In genomic region chr5:20913372-20914275, GRCm38 (mm10) we compare ENCODE assay signal across 9 mouse cellular contexts. TPM values are rescaled to one million over a fixed set of nuclear protein-coding genes. Genes with fewer than 3 reads are reported as not detected.
DNase-seq lines count a peak whose midpoint lies in the region; ATAC-seq and TF ChIP-seq lines count a peak whose summit lies in the region.
"Had no signal": no experiment of that assay in that cellular context is flagged by ENCODE, and none has a peak within 500 bp of the region (broad histone marks: within the 10 kb centered on the region; RNA-seq: fewer than 3 reads in every experiment).

No protein-coding gene starts in this region.

- no peaks in the 10 kb centered on the region for H3K9me3 ChIP-seq in heart, postnatal 0 days (replicated peaks; ENCODE audit: control insufficient read depth, low read length)
- no peaks in the 10 kb centered on the region for H3K9me3 ChIP-seq in liver, embryonic 11.5 days (ENCODE audit: control insufficient read depth, low read length)

- no peak overlapping the region for H3K9ac ChIP-seq in heart, postnatal 0 days (replicated peaks; ENCODE audit: low read depth, low read length)
- no peak overlapping the region for H3K9ac ChIP-seq in liver, embryonic 11.5 days (ENCODE audit: low read depth, low read length)

- H3K27me3 ChIP-seq in heart, postnatal 0 days (ENCODE audit: control insufficient read depth, insufficient read depth, low read length) = no peaks in the 10 kb centered on the region
- no peaks in the 10 kb centered on the region for H3K27me3 ChIP-seq in liver, embryonic 11.5 days (replicated peaks; ENCODE audit: control insufficient read depth, insufficient read depth, low read length)

- H3K4me1 ChIP-seq in heart, postnatal 0 days (ENCODE audit: control insufficient read depth, insufficient read depth) = no peaks in the 10 kb centered on the region
- H3K4me1 ChIP-seq in liver, embryonic 11.5 days (replicated peaks; ENCODE audit: control insufficient read depth, insufficient read depth, low read length) = no peaks in the 10 kb centered on the region

- peak; percentile 20 for ATAC-seq in heart, postnatal 0 days (ENCODE audit: insufficient read depth, low read depth)
- ATAC-seq in liver, embryonic 11.5 days (replicated peaks; ENCODE audit: low FRiP score) = peak; percentile 25; the same call in 1 of the 2 replicates

- no peak overlapping the region for H3K4me2 ChIP-seq in heart, postnatal 0 days (ENCODE audit: low read depth, low read length)
- no peak overlapping the region for H3K4me2 ChIP-seq in liver, embryonic 11.5 days

- no peaks in the 10 kb centered on the region for H3K36me3 ChIP-seq in heart, postnatal 0 days (replicated peaks; ENCODE audit: control insufficient read depth, insufficient read depth, low read length)
- H3K36me3 ChIP-seq in liver, embryonic 11.5 days (ENCODE audit: control insufficient read depth, insufficient read depth, low read length) = no peaks in the 10 kb centered on the region

- 65% methylated on average over 11 of the region's 11 CpGs for WGBS in heart, postnatal 0 days
- 83% methylated on average over 11 of the region's 11 CpGs for WGBS in liver, embryonic 11.5 days

- peak; percentile 87 for DNase-seq in CD4-positive, CD25-positive, alpha-beta regulatory T cell, adult 2 months (ENCODE audit: low read depth, low spot score)
- peak; percentile 62 for DNase-seq in adrenal gland, adult 2 months
- DNase-seq in embryo, embryonic 11 days = peak; percentile 74
- DNase-seq in heart, postnatal 0 days (ENCODE audit: low spot score) = peak; percentile 29
- peak; percentile 84 for DNase-seq in kidney, postnatal 10 days
- DNase-seq in liver, embryonic 11.5 days (ENCODE audit: low spot score) = no peak
- DNase-seq in neural tube, embryonic 10.5 days (ENCODE audit: extremely low spot score, low spot score) = peak; percentile 58
- DNase-seq in thymus, postnatal 10 days (ENCODE audit: low spot score in 2 of 2) = peak; percentile 32 to 74

- no peak overlapping the region for H3K4me3 ChIP-seq in heart, postnatal 0 days (ENCODE audit: low read depth, low read length)
- no peak overlapping the region for H3K4me3 ChIP-seq in liver, embryonic 11.5 days (ENCODE audit: low read depth, low read length)
- H3K4me3 ChIP-seq: erythroblast, embryonic 14.5 days had no signal

- no peak overlapping the region for H3K27ac ChIP-seq in heart, postnatal 0 days (ENCODE audit: low read depth)
- no peak overlapping the region for H3K27ac ChIP-seq in liver, embryonic 11.5 days (ENCODE audit: low read depth, low read length)

- no peak for TF ChIP-seq EP300 in heart, postnatal 0 days (IDR thresholded peaks at IDR 0.05; ENCODE audit: low read depth)

- TF ChIP-seq CTCF in heart, postnatal 0 days (IDR thresholded peaks at IDR 0.05; ENCODE audit: low read depth) = peak; percentile 74

RNA-seq across cellular contexts. Expression of gene Tmem60, which starts 31.6 kb away (rescaled TPM):
- 10 to 100 TPM; 17.3 to 21.4 TPM for total RNA-seq in adrenal gland, adult 2 months (2021)
- polyA plus RNA-seq in adrenal gland, adult 2 months (2012; rRNA removed) = 2.1 and 3.0 TPM in 2 replicates
- 5.8 and 8.4 TPM in 2 replicates for total RNA-seq in heart, postnatal 0 days (2014; rRNA removed; ENCODE audit: low replicate concordance)
- 57.5 and 61.5 TPM in 2 replicates for polyA plus RNA-seq in heart, postnatal 0 days (2015; fragmentation: Nextera tagmentation; extraction: Ambion mirVana)
- 48.0 and 55.4 TPM in 2 replicates for polyA plus RNA-seq in liver, embryonic 11.5 days (2014; fragmentation: Nextera tagmentation; extraction: Ambion mirVana)

RNA-seq across cellular contexts. Expression of gene Phtf2, which starts 31.7 kb away (rescaled TPM):
- total RNA-seq in adrenal gland, adult 2 months (2021) = 10 to 100 TPM in 1 of 2 experiments, 1 to 10 TPM in 1; 9.0 to 11.0 TPM
- 0.52 and 0.56 TPM in 2 replicates for polyA plus RNA-seq in adrenal gland, adult 2 months (2012; rRNA removed)
- total RNA-seq in heart, postnatal 0 days (2014; rRNA removed; ENCODE audit: low replicate concordance) = 38.1 and 50.9 TPM in 2 replicates
- 33.5 and 39.2 TPM in 2 replicates for polyA plus RNA-seq in heart, postnatal 0 days (2015; fragmentation: Nextera tagmentation; extraction: Ambion mirVana)
- polyA plus RNA-seq in liver, embryonic 11.5 days (2014; fragmentation: Nextera tagmentation; extraction: Ambion mirVana) = 17.0 and 18.2 TPM in 2 replicates

RNA-seq across cellular contexts. Expression of gene Rsbn1l, which starts 42.6 kb away (rescaled TPM):
- 10 to 100 TPM; 11.7 to 14.6 TPM for total RNA-seq in adrenal gland, adult 2 months (2021)
- polyA plus RNA-seq in adrenal gland, adult 2 months (2012; rRNA removed) = 4.5 and 4.9 TPM in 2 replicates
- total RNA-seq in heart, postnatal 0 days (2014; rRNA removed; ENCODE audit: low replicate concordance) = 8.5 and 9.1 TPM in 2 replicates
- polyA plus RNA-seq in heart, postnatal 0 days (2015; fragmentation: Nextera tagmentation; extraction: Ambion mirVana) = 9.2 and 9.4 TPM in 2 replicates
- 10.2 and 11.0 TPM in 2 replicates for polyA plus RNA-seq in liver, embryonic 11.5 days (2014; fragmentation: Nextera tagmentation; extraction: Ambion mirVana)

Comparison
In these comparisons a context has a peak if more than half of its experiments do, and no peak if none do; other contexts are left out.
1. RNA of gene Tmem60, which starts 31.6 kb away (polyA plus RNA-seq): 57.5 to 61.5 TPM in heart, postnatal 0 days and 48.0 to 55.4 TPM in liver, embryonic 11.5 days; 2.1 to 3.0 TPM in adrenal gland, adult 2 months; every median in the first group is over 10 times any median in the second.
2. RNA of gene Phtf2, which starts 31.7 kb away (polyA plus RNA-seq): 33.5 to 39.2 TPM in heart, postnatal 0 days and 17.0 to 18.2 TPM in liver, embryonic 11.5 days; 0.52 to 0.56 TPM in adrenal gland, adult 2 months; every median in the first group is over 10 times any median in the second.